Mouse (Mus musculus) heart, embryonic 11.5 days (tissue): ENCODE measurements around the gene Ap2a2. TPM values are rescaled to one million over a fixed set of nuclear protein-coding genes. Genes with fewer than 3 reads are reported as not detected.

ENCODE experiments used
- ATAC-seq: fragments of 200-750 bp; cut with Nextera tagmentation; replicated peaks from 2 replicates; pipeline ENCODE4 v1.8.0; 2017; ENCODE audit warnings: moderate library complexity; ENCODE audit not compliant: insufficient number of reproducible peaks, low FRiP score, low TSS enrichment
- H3K27ac ChIP-seq: fragments of 300-500 bp; sonication (generic); 2 replicates; pipeline ENCODE4 v1.5.1; 2014; ENCODE audit warnings: mild to moderate bottlenecking, low read depth, low read length
- H3K27me3 ChIP-seq: fragments of 300-500 bp; sonication (generic); 2 replicates; pipeline ENCODE4 v1.6.1; 2014; ENCODE audit warnings: mild to moderate bottlenecking, low read length, mixed read lengths; ENCODE audit not compliant: control insufficient read depth, insufficient read depth
- H3K36me3 ChIP-seq: fragments of 300-500 bp; sonication (generic); 2 replicates; pipeline ENCODE4 v1.6.1; 2014; ENCODE audit warnings: mild to moderate bottlenecking, low read length, moderate library complexity, mixed read lengths; ENCODE audit not compliant: control insufficient read depth, insufficient read depth
- H3K4me1 ChIP-seq: fragments of 300-500 bp; sonication (generic); 2 replicates; pipeline ENCODE4 v1.6.1; 2014; ENCODE audit warnings: low read length; ENCODE audit not compliant: control insufficient read depth, insufficient read depth
- H3K4me2 ChIP-seq: fragments of 300-500 bp; sonication (generic); 2 replicates; pipeline ENCODE4 v1.6.1; 2014; ENCODE audit warnings: mild to moderate bottlenecking, moderate library complexity
- H3K4me3 ChIP-seq: fragments of 300-500 bp; sonication (generic); 2 replicates; pipeline ENCODE4 v1.5.1; 2014; ENCODE audit warnings: low read depth, low read length
- H3K9ac ChIP-seq: fragments of 300-500 bp; sonication (generic); 2 replicates; pipeline ENCODE4 v1.6.1; 2014; ENCODE audit warnings: mild to moderate bottlenecking, low read depth, low read length, moderate library complexity
- H3K9me3 ChIP-seq: fragments of 300-500 bp; sonication (generic); replicated peaks from 2 replicates; pipeline ENCODE4 v1.6.1; 2016; ENCODE audit warnings: low read length; ENCODE audit not compliant: control insufficient read depth
- WGBS: fragments of 180-500 bp; shearing (Covaris S2); extraction: QIAGEN DNeasy Blood & Tissue Kit; methylation state at CpG from one replicate; pipeline ENCODE4 v1.1.7; 2014; ENCODE audit not compliant: insufficient replicate concordance; 5-methylcytosine and 5-hydroxymethylcytosine counted together
- polyA plus RNA-seq: library from polyadenylated mRNA; unstranded; fragments of >200 nt; fragmentation: Nextera tagmentation; extraction: Ambion mirVana; gene quantifications from 2 replicates; pipeline ENCODE4 v1.2.1, GENCODE M21; 2014

The Ap2a2 gene
- 53.0 and 66.8 TPM in 2 replicates for polyA plus RNA-seq

DNA sequence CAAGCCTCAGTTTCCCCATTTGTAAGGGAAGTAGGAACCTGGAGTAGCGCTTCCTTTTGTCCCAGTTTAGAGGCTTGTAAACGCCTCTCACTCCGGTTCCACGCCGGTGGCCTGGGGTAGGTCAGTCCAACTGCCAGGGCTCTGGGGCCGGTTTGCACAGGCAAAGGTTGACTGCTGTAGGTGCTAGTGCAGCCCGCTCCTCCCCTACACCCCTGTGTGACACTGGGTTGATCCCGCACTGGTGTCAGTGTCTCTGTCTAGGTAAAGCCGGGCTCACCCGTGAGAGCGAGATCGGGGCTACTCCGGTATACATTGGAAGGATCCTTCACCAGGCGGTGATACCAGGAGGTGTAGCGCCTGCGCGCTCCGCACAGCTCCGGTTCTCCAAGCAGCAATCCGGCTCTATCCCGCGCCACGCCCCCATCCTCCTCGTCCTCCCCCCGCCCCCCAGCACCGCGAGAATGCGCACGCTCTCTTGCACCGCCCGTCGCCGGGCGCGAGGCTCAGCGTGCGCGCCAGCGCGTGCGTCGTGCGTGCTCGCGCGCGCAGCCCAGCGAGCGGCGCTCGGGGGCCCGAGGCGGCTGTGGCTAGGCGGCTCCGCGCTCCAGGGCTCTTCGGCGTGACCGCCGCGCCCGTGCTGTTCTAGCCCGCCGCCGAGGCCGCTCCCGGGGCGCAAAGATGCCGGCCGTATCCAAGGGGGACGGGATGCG lies at the start of gene Ap2a2:
Gene Ap2a2 (plus strand): TSS at position 492 of the 710 bp plus-strand sequence.
- H3K4me2 ChIP-seq = peak within 1 kb of the TSS; percentile 93
- peak within 1 kb of the TSS; percentile 89 for H3K27ac ChIP-seq
- peaks cover 17% of the 10 kb centered on the region for H3K4me1 ChIP-seq
- H3K9me3 ChIP-seq = no peaks in the 10 kb centered on the region
- under 1% methylated on average over 72 of the region's 72 CpGs for WGBS
- peak within 1 kb of the TSS; percentile 100 for H3K4me3 ChIP-seq
- peak; percentile 92 for ATAC-seq
- peak within 1 kb of the TSS; percentile 95 for H3K9ac ChIP-seq
- H3K36me3 ChIP-seq = no peaks in the 10 kb centered on the region
- H3K27me3 ChIP-seq = no peaks in the 10 kb centered on the region

DNA sequence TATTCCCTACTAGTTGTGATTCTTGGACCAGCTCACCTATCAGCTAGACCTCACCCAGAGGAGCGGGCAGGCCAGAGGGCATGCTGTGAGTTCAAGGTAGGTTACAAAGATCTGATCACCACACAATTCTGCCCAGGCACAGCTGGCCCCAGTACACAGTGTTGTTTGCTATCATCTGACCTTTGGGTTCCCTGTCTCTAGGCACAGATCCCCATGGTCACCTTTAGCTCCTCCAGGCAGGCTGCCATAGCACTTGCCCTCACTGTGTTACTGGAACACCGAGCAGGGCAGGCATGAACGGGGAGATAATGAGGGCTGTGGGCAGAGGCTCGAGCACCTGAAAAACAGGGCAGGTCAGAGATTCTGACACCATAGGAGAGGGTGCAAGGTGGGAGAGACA lies 44.3 kb upstream of the Ap2a2 start:
- Histone ChIP-seq H3K27me3 (no peaks in the 10 kb centered on the region), H3K36me3 (peaks cover 7% of the 10 kb centered on the region; the same call in 1 of the 2 replicates), H3K4me1 (peaks cover 13% of the 10 kb centered on the region), H3K9ac (no peak overlapping the region), H3K4me2 (no peak overlapping the region), H3K9me3 (no peaks in the 10 kb centered on the region), H3K4me3 (no peak overlapping the region), H3K27ac (no peak overlapping the region)
- 78% methylated on average over 4 of the region's 4 CpGs for WGBS
- no peak for ATAC-seq

DNA sequence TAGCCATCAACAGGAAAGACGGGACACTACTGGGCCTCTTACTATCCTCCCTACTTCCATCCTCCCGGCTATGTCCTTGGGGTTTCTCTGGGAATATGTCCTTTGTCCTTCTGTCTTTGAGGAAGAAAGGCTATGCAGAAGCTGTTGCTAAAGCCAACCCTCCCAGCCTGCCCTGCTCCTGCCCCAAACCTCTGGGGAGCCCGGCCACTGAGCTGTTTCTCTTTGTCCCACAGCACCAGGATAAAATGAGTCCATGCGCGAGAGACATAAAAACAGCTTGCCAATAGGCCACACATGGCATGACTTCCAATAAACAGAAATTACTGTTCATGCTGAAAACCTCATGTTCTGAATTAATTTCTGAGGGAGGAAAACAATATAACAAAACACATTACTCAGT lies 43.7 kb upstream of the Ap2a2 start:
- H3K27ac ChIP-seq = no peak overlapping the region
- WGBS = 91% methylated on average over 5 of the region's 5 CpGs

DNA sequence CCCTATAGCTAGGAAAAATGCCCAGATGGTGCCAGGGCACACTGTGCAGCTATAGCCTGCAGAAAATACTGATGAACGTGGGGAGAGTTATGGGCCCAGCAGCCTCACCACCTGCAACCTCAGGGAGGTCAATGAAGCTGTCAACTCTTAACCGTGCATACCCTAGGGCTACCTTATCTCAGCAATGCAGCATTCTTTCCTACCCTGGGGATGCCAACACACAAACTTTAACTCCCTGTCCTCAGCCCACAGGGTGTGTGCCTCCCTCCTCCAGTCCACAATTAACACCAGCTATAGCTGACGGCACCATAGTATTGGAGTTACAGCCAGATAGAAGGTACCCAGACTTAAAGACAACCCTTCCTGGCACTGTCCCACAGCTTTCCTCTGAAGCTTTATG lies 43.0 kb upstream of the Ap2a2 start:
- WGBS = 34% methylated on average over 3 of the region's 3 CpGs
- peaks cover 4% of the 10 kb centered on the region; the same call in 1 of the 2 replicates for H3K36me3 ChIP-seq
- no peak for ATAC-seq

More for the DNA sequence above, 43.7 kb upstream of the Ap2a2 start:
- Histone ChIP-seq H3K4me3 (no peak overlapping the region), H3K9ac (no peak overlapping the region), H3K9me3 (no peaks in the 10 kb centered on the region), H3K27me3 (no peaks in the 10 kb centered on the region), H3K4me2 (no peak overlapping the region), H3K4me1 (peaks cover 13% of the 10 kb centered on the region), H3K36me3 (peaks cover 7% of the 10 kb centered on the region; the same call in 1 of the 2 replicates)
- no peak for ATAC-seq

DNA sequence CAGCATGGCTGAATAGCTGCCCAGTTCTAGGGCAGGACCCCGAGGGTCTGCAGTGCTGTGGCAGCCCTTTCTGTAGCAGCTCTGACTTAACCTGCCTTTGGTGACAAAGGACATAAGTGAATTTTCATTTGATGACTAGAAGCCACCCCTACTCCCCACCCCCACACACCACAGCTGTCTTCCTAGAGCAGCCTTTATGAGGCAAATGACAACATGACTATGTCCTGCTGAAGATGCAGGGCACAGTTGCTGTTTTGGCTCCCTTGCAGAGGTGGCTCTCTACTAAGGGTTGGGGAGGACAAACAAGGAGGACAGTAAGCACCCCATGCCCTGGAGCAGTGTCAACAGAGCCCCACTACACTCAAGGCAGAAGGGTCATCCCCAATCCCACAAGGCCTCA lies 42.2 kb upstream of the Ap2a2 start:
- Histone ChIP-seq H3K4me1 (peaks cover 13% of the 10 kb centered on the region), H3K4me3 (no peak overlapping the region), H3K4me2 (no peak overlapping the region), H3K9ac (no peak overlapping the region), H3K9me3 (no peaks in the 10 kb centered on the region), H3K27me3 (no peaks in the 10 kb centered on the region), H3K36me3 (peaks cover 4% of the 10 kb centered on the region; the same call in 1 of the 2 replicates), H3K27ac (no peak overlapping the region)
- 85% methylated on average over 1 of the region's 1 CpGs for WGBS
- no peak for ATAC-seq

More for the DNA sequence above, 43.0 kb upstream of the Ap2a2 start:
- no peak overlapping the region for H3K27ac ChIP-seq
- H3K4me1 ChIP-seq = peaks cover 13% of the 10 kb centered on the region
- no peak overlapping the region for H3K4me3 ChIP-seq
- no peak overlapping the region for H3K4me2 ChIP-seq
- H3K27me3 ChIP-seq = no peaks in the 10 kb centered on the region
- no peaks in the 10 kb centered on the region for H3K9me3 ChIP-seq
- peak overlapping the region; percentile 40; the same call in 1 of the 2 replicates for H3K9ac ChIP-seq

DNA sequence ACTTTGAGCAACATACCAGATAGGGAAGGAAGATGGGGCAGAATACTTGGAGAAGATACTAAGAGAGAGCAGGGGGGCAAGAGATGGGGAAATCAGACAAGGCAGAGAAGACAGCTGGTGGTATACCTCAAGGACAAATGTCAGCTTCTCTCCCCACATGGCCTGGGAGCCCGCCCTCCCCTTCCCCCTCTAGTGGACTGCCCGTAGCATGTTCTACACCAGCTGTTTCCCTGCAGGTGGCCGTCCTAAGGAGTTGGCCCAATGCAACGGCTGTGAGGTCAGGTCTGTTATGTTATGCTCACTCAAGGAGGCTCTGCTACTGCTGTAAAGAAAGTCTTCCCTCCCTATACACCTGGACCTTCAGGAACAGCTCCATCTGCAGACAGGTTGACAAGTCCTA lies 39.0 kb upstream of the Ap2a2 start:
- H3K4me3 ChIP-seq = no peak overlapping the region
- H3K9ac ChIP-seq = no peak overlapping the region
- H3K4me1 ChIP-seq = peaks cover 13% of the 10 kb centered on the region
- H3K9me3 ChIP-seq = no peaks in the 10 kb centered on the region
- H3K4me2 ChIP-seq = no peak overlapping the region
- no peaks in the 10 kb centered on the region for H3K27me3 ChIP-seq
- WGBS = 50% methylated on average over 4 of the region's 4 CpGs
- H3K27ac ChIP-seq = no peak overlapping the region
- no peak for ATAC-seq
- peaks cover 5% of the 10 kb centered on the region; the same call in 1 of the 2 replicates for H3K36me3 ChIP-seq

DNA sequence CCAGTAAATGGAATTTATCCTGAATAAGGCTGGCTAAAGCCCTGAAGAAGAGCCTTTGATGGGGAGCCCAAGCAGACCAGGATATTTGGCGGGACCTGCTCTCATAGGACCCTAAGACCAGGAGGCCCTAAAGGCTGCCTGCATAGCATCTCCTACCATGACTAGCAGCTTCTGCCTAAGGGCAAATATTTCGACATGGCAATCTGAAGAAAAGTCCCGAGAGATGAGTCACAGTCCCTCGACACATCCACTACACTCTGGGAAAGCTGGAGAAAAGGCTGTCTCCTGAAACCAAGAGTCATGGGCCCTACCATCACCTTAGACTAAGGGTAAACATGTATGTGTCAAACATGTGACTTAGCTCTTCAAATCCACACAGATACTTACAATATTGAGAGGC lies 37.7 kb upstream of the Ap2a2 start:
- Histone ChIP-seq H3K4me3 (no peak overlapping the region), H3K9me3 (no peaks in the 10 kb centered on the region), H3K4me2 (no peak overlapping the region), H3K36me3 (peaks cover 7% of the 10 kb centered on the region; the same call in 1 of the 2 replicates), H3K27ac (no peak overlapping the region), H3K4me1 (peaks cover 6% of the 10 kb centered on the region), H3K27me3 (no peaks in the 10 kb centered on the region), H3K9ac (no peak overlapping the region)
- ATAC-seq = no peak
- WGBS = 91% methylated on average over 4 of the region's 4 CpGs

DNA sequence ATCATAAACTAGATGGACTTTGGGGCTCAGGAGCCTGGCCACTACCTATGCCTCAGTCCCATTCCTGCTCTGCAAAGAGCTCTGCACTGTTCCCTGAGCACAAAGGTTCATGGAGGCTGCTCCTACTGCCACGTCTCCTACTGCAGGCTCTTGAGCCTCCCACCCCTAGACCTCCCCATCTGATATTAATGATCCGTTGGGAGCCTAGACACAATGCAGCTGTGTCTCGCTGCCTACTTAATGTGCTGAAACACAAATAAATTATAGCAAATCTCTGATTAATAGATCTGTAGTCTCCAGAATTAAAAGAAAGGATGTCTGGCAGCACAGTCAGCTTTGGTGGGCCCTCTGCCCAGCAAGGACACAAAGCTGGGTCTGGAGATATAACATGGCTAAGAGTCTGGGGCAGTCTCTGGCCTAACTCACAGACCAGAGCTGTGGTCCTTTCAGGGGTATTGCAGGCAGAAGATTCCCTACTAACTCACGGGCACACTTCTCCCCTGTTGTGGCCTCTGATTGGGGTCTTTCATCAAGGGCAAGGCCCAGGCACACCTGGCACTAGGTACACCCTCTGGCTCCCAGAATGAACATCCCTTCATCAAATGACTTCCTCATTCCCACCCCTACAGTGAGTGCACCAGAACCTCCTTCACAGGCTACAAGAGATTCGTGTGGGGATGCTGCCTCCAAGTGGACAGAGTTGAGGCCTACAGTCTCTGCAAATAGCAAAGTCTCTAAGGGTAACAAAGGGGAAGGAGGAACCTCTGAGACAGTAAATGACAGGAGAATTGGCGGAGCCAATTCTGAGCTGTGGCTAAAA lies 37.0 kb upstream of the Ap2a2 start:
- H3K36me3 ChIP-seq = peaks cover 6% of the 10 kb centered on the region; the same call in 1 of the 2 replicates
- no peaks in the 10 kb centered on the region for H3K27me3 ChIP-seq
- no peaks in the 10 kb centered on the region for H3K9me3 ChIP-seq
- no peaks in the 10 kb centered on the region for H3K4me1 ChIP-seq
- H3K4me3 ChIP-seq = no peak overlapping the region
- H3K4me2 ChIP-seq = no peak overlapping the region
- H3K9ac ChIP-seq = no peak overlapping the region
- no peak overlapping the region for H3K27ac ChIP-seq
- 49% methylated on average over 6 of the region's 6 CpGs for WGBS
- ATAC-seq = no peak
